Mouse (Mus musculus): Measurements from ENCODE around the gene Pcsk5.
"Not testable (repeated sequence)": the region's sequence is repeated elsewhere in the genome, so short reads cannot be mapped to it uniquely, and the experiment has no call there.

Pcsk5 gene

GRCm38 (mm10) chr19:17476021-17476420 lies 361.4 kb downstream of the Pcsk5 start:
- no peak for DNase-seq (ENCODE audit: low spot score in 2 of 2)

DNA sequence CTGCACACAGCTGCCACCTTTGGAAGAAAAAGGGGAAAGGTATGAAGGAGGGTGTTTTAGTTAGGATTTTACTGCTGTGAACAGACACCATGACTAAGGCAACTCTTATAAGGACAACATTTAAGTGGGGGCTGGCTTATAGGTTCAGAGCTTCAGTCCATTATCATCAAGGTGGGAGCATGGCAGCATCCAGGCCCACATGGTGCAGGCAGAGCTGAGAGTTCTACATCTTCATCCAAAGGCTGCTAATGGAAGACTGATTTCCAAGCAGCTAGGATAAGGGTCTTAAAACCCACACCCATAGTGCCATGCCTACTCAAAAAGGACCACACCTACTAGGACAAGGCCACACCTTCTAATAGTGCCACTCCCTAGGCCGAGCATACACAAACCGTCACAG lies 364.3 kb downstream of the Pcsk5 start:
- DNase-seq (ENCODE audit: low spot score in 2 of 2) = not testable (repeated sequence)

DNA sequence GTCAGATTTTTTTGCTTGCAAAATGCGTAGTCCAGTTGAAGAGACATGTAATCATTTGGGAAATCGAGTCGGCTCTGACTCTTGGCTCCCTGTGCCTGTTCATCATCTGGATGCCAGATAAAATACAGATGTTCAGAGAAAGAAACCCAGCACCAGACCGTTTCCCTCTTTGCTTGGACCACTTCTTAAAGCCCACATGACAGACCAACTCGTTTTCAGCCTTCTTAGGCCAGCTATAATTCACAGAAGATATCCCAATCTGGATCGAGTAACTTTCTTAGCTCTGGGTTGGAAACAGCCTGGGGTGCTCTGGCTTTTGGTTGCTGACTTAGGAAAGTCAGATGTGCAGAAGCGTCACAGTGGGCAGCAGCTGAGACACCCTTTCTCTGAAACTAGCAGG lies 365.6 kb downstream of the Pcsk5 start:
- no peak for DNase-seq (ENCODE audit: low spot score in 2 of 2)

DNA sequence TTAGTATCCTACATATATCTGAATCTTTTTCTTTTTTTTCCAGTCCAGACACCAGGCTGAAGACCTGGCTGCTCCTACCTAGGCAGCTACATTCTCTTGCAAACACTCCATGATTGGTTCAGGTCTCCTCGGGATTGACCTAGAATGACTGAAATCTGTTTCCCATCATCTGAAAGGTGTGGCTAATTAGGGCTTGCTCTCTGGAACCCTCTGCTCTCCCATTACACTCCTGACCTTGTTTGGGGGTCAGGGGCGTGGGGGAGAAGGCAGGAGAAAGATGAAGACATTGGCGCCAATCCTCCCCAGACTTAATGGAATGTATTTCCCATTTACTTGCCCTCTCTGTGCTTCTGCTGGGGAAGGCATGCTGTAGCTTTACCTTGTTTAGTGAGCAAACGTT lies 366.2 kb downstream of the Pcsk5 start:
- no peak for DNase-seq (ENCODE audit: low spot score in 2 of 2)

DNA sequence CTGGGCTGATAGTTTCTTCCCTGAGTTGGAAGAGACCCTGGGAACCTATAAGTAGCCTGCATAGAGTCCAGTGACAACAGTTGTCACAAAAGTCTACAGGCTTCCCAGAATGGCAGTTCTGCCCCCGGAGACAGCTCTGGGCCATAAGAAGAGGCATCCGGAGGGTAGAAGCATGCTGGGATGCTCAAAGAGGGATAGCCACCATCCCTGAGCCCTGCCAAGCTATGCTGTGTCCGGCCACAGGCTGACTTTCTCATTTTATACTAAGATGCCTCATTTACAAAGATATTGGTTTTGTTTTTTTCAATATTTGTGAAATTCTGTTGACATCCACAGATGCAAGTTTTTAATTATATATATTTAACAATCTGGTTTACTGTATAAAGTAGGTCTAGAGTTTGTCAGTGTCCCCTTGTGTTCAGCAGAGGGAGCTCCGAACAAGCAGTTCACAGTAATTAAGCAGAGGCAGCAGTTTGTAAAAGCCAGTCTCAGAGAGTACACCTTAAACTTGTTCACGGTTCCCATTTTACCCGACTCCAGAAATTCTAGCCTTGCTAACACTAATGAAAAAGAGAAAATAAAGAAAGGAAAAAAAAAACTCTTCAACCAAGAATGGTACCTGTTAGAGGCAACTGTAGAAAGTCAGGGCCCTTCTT lies 369.7 kb downstream of the Pcsk5 start:
- no peak for DNase-seq (ENCODE audit: low spot score in 2 of 2)

- DNase-seq (ENCODE audit: low spot score in 2 of 2) = no peak
Observed at GRCm38 (mm10) chr19:17452001-17452400, 385.4 kb downstream of the Pcsk5 start.

DNA sequence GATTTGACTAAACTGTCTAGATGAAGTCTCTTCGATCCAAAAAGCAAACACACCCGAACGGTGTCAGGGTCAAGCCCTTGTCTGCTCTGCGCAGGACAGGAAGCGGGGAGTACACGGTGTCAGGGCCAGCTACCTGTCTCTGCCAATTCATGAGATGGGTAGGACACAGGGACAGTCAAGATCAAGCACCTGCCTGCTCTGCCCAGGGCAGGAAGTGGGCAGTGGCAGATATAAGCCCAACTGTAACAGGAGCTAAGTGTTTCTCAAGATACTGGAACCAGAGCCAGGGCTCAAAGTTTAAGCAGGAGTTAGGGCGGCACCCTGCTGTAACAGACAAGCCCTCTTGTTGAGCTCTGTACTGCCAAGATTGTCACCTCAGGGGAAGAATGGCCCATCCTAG lies 393.9 kb downstream of the Pcsk5 start:
- DNase-seq (ENCODE audit: low spot score in 2 of 2) = no peak

DNA sequence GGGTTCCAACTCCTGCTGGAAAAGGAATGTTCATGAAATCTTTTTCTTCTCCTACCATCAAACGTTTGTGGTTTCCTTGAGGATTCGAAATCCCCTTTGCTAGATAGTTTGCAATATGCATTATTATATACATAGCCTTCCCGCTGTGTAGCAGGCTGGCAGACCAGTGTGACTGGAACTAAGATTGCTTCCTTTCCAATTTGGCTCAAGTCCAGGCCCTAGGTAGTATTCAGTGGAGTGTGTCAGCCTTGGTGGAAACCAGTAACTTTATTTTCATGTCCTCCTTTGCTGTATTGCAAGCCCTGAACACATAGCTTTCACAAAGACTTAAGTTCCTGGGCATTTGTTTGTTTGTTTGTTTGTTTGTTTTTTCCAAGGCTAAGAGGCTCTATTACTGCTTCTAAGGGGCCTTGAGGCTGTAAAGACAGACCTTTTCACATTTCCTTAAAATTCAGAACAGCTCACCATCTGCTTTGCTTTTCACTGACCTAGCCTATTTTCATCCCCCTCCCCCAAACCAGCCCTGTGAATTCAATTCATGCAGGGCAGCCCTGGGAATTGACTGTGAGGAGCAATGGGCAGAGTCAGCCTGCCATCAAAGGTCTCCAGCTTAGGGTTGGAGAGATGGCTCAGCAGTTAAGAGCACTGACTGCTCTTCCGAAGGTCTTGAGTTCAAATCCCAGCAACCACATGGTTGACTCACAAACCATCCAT lies 397.8 kb downstream of the Pcsk5 start:
- no peak for DNase-seq (ENCODE audit: low spot score in 2 of 2)

- DNase-seq (ENCODE audit: low spot score in 2 of 2) = no peak
Observed at GRCm38 (mm10) chr19:17436651-17437050, 400.8 kb downstream of the Pcsk5 start.

DNA sequence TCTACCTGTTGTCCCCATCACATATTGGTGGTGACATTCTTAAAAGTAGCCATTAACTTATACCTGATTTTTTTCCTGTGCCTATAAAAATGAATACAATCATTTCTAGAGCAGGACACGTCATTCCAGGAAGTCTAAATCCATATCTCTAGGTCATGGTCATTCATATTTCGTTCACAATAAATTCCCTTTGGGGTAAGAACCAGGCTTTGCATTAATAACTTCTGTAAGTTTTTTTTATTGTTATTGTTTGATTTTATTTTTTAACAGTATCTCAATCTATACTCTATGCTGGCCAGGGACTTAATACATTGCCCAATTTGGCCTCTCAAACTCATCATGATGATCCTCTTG lies 408.9 kb downstream of the Pcsk5 start:
- DNase-seq (ENCODE audit: low spot score in 2 of 2) = no peak

- no peak for DNase-seq (ENCODE audit: low spot score in 2 of 2)
Observed at GRCm38 (mm10) chr19:17427824-17428560, 409.4 kb downstream of the Pcsk5 start.

GRCm38 (mm10) chr19:17423306-17423705 lies 414.1 kb downstream of the Pcsk5 start:
- DNase-seq (ENCODE audit: low spot score in 2 of 2) = no peak

DNA sequence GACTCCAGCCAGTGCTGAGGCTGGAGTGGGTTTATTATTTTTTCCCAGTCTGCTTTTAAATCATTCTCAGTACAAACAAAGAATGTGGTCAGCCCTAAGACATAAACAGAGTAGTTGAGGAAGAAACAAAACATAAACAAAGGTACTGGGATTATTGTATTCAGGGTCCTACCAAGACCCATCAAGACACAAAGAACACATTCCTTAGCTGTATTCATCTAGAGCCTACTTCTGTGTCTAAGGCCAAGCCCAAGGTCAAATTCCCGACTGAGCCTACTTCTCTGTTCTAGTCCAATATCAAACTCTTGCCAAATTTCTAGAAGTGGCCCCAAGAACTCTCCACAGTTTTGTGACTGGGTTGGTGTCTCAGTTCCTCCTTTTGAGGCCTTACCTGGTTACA lies 419.6 kb downstream of the Pcsk5 start:
- no peak for DNase-seq (ENCODE audit: low spot score in 2 of 2)

DNA sequence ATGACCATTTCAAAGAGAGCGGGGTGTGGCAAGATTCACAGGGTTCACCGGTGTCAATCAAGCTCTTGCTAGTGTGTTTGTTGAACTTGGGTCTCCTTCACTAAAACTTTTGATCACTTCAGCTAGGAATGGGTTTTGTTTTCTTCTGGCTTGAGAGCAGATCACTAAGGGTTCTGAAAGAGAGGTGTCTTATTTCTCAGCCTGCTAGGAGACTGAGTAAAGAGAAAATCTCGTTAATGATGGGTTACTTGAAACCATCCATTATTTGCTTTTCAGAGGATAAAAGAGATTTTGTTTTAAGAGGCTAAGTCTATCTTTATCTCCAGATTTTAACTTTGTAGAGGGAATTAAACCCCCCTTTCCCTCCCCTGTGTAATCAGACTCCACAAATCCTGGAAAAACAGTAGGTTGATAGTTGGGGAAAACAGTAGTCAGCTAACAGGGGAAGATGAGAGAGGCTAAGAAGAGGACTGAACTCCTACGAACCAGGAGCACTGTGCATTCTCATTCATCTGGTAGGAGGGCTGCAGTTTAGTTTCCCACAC lies 424.4 kb downstream of the Pcsk5 start:
- no peak for DNase-seq (ENCODE audit: low spot score in 2 of 2)

DNA sequence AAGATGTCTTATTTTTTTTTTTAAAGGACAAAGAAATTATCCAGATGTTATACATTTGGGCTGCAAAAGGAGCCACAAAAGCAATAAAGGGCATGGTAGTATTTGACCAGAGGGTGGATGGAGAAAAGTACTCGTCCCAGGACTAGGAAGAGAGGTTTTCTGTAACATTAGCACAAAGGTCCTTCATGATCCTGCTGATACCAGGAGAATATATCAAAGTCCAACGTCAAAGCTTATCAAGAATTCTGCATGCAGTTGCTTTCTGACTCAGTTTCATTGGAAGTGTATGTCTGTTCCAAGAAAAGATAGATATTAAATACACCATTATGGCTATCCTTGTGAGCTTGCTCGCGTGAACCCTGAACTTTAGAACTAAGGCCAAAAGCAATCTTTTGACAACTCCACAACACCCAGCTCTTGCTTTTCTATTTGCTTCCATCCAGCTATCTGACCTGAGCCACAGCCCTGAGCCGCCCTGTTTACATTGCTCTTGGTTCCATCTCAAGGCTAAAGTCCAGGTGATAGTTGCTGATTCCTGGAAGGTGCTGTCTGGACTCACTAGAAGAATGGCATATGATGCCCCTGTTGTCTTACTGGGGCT lies 426.9 kb downstream of the Pcsk5 start:
- DNase-seq (ENCODE audit: low spot score in 2 of 2) = no peak

DNA sequence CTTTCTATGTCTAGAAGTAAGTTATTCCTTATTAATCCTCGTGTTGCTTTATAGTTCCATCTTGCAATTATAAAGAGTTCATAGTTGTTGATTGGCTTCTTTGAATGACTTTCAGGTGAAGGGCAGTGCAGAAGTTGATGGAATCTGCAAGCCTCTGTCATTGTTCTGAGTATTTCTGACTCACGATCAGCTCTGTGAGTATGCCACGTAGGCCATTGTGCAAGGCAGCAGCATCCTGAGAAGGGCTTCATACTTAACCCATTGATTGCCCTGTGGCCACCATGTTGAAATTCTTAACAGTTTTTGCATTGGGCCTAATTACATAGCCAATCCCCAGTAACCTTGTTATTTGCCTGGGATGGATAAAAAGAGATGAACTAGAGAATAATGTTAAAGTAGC lies 428.1 kb downstream of the Pcsk5 start:
- DNase-seq (ENCODE audit: low spot score in 2 of 2) = no peak

GRCm38 (mm10) chr19:17408591-17408990 lies 428.8 kb downstream of the Pcsk5 start:
- no peak for DNase-seq (ENCODE audit: low spot score in 2 of 2)

DNA sequence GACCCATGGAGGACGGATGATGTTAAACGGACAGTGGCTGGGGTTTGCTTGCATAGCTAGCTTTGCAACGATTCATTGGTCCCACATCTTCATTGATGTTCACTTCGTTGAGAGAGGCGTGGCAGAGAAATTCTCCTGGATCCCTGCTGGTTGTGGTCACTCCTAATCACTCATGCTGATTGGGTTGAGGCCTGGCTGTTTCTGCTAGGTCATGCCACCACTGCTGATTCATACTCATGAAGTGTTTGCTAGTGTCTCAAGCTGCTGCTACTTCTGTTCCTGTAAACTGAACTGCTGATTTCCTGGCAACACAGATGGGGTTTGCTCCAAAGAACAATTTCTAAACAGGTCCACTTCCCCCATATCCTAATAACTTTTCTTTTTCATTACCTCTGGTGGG lies 430.6 kb downstream of the Pcsk5 start:
- no peak for DNase-seq (ENCODE audit: low spot score in 2 of 2)

GRCm38 (mm10) chr19:17403175-17403574 lies 434.3 kb downstream of the Pcsk5 start:
- no peak for DNase-seq (ENCODE audit: low spot score in 2 of 2)

GRCm38 (mm10) chr19:17400571-17400970 lies 436.9 kb downstream of the Pcsk5 start:
- DNase-seq (ENCODE audit: low spot score in 2 of 2) = no peak

DNA sequence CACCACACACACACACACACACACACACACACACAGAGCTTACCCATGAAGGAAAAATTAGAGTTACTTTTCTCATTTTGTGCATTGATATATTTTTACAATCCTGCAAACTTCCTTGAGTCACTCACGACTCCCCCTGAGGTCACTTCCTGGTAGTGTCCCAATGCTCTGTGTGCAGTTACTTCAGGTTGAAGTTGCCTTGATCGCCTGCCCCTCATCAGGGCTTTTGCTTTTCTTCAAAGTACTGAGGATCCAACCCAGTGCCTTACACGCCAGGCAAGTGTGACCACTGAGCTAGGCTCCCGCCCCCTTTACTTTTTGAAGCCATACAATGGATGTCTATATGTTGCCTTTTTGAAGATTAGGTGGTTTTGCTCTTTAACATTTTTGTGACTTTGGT lies 437.5 kb downstream of the Pcsk5 start:
- DNase-seq (ENCODE audit: low spot score in 2 of 2) = no peak

- no peak for DNase-seq (ENCODE audit: low spot score in 2 of 2)
Observed at GRCm38 (mm10) chr19:17397922-17398321, 439.5 kb downstream of the Pcsk5 start.

Data from spleen, postnatal 14 days (tissue).